Mouse (Mus musculus): Measurements from ENCODE around the gene Pla2g2c. TPM values are rescaled to one million over a fixed set of nuclear protein-coding genes. Genes with fewer than 3 reads are reported as not detected.

Gene Pla2g2c
- total RNA-seq, 4 experiments from 2014 or later: 0.52 to 0.81 (median 0.68) TPM; not detected in 1

GRCm38 (mm10) chr4:138753608-138754007 is 29.0 kb downstream of the Pla2g2c start:
- DNase-seq: no peak

GRCm38 (mm10) chr4:138754432-138754831 is 29.8 kb downstream of the Pla2g2c start:
- DNase-seq: no peak

GRCm38 (mm10) chr4:138755439-138755838 is 30.8 kb downstream of the Pla2g2c start:
- DNase-seq: no peak

- DNase-seq: no peak
These were observed 31.4 kb downstream of the Pla2g2c start for GRCm38 (mm10) chr4:138755983-138756382.

- DNase-seq: no peak
These were observed 32.8 kb downstream of the Pla2g2c start, which contains the start of gene Pla2g2f for GRCm38 (mm10) chr4:138757416-138757815. Gene Pla2g2f (minus strand): TSS chr4:138757626.

GRCm38 (mm10) chr4:138762266-138762665 is 37.7 kb downstream of the Pla2g2c start:
- DNase-seq: no peak

- no peak for DNase-seq
These were observed 47.4 kb downstream of the Pla2g2c start for GRCm38 (mm10) chr4:138771970-138772369.

GRCm38 (mm10) chr4:138772386-138772785 is 47.8 kb downstream of the Pla2g2c start:
- DNase-seq: no peak

- DNase-seq: no peak
These were observed 50.8 kb downstream of the Pla2g2c start, which contains the start of gene Pla2g2d for GRCm38 (mm10) chr4:138775435-138775834. Gene Pla2g2d (plus strand): TSS chr4:138775735.

- no peak for DNase-seq
These were observed 53.1 kb downstream of the Pla2g2c start for GRCm38 (mm10) chr4:138777417-138778407.

GRCm38 (mm10) chr4:138780300-138780699 is 55.7 kb downstream of the Pla2g2c start:
- DNase-seq: peak; percentile 39

GRCm38 (mm10) chr4:138782098-138782497 is 57.5 kb downstream of the Pla2g2c start:
- no peak for DNase-seq

- DNase-seq: no peak
These were observed 61.1 kb downstream of the Pla2g2c start for GRCm38 (mm10) chr4:138785721-138786120.

GRCm38 (mm10) chr4:138786141-138786540 is 61.5 kb downstream of the Pla2g2c start:
- DNase-seq: no peak

- DNase-seq: no peak
These were observed 63.8 kb downstream of the Pla2g2c start for GRCm38 (mm10) chr4:138788381-138788780.

- DNase-seq: no peak
These were observed 66.9 kb downstream of the Pla2g2c start for GRCm38 (mm10) chr4:138791452-138791851.

GRCm38 (mm10) chr4:138792599-138792998 is 68.0 kb downstream of the Pla2g2c start:
- DNase-seq: no peak

GRCm38 (mm10) chr4:138793276-138793675 is 68.7 kb downstream of the Pla2g2c start:
- DNase-seq: no peak

GRCm38 (mm10) chr4:138794344-138794743 is 69.8 kb downstream of the Pla2g2c start:
- no peak for DNase-seq

All from adrenal gland, adult 8-10 months (tissue).